Mouse (Mus musculus): Measurements from ENCODE around the gene Gatd1.

Gatd1 gene

DNA sequence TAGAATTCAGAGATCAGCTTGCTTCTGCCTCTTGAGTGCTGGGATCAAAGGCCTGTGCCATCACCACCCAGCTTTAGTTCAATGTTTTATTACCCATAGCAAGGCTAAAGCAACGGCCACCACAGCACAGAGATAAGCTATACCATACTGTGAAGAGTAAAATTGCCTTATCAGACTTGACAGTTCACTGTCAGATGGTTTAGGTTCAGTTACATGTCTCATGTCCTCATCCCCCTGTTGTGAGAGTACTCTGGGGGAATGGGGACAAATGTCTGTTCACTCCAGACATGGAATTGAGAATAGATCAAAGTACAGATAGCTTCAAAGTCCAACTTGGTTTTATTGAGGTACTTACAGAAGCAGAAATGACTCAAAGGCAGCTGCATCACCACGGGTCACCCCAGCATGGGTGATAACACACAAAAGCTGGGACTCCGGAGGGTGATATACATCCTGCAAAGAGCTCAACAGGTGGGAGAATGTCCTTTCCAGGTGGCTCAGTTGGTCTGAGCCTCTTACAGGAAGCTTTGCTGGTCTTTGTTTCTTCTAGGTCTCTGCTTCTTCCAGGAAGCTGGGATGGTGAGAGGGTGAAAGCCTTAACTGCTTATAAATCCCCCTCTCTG, 25.3 kb downstream of the Gatd1 start:
- DNase-seq, result no peak

- DNase-seq, result no peak
Measured at GRCm38 (mm10) chr7:141387807-141388486, 26.0 kb downstream of the Gatd1 start.

DNA sequence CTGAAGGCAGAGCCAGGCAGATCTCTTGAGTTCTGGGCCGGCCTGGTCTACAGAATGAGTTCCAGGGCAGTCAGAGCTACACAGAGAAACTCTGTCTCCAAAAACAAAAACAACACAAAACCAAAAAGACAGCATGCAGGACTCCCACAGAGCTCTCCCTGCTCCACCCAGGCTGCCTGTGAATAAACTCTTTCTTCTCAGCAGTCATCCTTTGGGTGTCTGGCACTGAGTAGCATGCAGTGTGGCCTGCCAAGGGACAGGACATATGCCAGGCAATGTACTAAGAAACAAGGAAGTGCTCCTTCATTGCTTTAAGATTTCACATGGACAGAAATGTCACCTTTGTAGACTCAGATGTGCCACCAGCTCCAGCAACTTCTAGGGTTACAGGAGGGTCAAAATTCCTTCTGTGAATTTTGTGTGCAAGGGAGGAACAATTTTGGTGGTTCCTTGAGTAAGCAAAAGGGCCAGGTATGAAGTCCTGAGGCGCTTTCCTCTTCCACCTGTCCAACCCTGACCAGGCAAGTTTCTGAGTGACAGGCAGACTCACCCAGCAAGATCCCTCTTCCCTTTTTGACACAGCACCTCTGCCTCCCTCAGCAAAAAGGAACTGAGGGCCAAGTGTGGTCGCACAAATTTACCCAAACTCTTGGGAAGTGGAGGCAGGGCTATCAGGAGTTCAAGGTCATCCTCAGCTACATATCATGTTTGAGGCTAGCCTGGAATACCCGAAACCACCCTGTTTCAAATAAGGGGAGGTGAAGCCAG, 32.7 kb downstream of the Gatd1 start:
- DNase-seq, result peak; percentile 24

GRCm38 (mm10) chr7:141379584-141379983, 34.4 kb downstream of the Gatd1 start:
- DNase-seq, result no peak

DNA sequence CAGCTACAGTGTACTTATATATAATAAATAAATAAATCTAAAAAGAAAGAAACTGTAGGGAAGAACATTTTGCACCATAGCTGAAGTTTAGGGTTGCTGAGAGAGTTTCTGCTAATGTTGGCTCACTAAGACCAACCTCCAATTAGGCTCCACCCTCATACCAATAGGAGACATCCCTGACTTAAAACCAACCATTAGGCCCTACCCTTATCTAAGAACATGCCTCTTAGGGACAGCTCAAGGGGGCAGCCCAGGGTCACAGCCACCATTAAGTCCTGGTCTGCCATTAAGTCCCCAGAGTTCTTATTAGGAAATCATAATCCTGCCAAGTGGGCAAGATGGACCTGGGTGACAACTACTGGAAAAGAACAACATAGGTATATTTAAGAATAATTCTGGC, 39.5 kb downstream of the Gatd1 start:
- DNase-seq, result no peak

- no peak for DNase-seq
Measured at GRCm38 (mm10) chr7:141373611-141374010, 40.3 kb downstream of the Gatd1 start.

DNA sequence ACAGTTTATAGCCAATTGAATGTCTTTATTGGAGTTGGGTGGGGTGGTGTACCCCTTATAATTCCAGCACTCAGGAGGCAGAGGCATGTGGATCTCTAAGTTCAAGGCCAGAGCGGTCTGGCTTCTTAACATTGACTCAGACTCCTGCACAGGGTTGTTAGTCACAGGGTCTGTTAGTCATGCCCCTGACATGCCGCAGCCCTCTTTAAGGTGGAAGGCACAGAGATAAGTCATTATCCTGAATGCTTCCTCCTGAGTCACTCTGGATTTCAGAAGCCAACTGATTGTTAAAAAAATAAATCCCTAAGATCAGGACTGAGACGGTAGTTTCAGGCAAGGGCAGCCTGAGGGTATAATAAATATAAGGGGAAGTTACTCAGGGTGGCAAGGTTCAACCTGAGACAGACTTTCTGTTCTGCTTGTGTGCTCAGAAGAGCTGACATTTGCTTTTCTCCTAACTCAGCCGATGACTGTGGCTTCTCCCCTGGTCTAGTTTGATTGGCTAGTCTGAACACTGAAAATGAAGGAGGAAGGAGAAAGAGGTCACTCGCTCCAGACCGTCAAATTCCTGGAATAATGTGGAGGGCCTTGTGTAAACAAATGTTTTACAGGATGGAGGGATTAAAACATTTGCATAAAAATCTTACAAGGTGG, 41.9 kb downstream of the Gatd1 start:
- no peak for DNase-seq

DNA sequence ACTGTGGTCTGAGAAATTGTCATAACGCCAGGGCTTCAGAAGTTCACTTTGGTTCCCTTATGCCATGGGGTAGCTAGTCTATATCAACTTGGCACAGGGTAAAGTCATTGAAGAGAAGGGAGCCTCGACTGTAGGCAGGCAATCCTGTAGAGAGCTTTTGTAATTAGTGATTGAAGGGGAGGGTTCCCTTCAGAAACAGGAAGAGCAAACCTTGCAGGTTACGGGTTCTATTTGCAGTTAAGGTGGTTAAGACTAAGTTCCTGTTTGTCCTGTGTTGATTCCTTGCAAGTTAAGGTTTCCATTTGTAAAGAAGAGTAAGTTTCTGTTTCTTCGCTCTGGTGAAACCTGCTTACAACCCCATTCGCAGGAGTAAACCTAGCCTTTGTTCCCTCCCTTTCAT, 44.0 kb downstream of the Gatd1 start:
- no peak for DNase-seq

- no peak for DNase-seq
Measured at GRCm38 (mm10) chr7:141367358-141367757, 46.6 kb downstream of the Gatd1 start.

DNA sequence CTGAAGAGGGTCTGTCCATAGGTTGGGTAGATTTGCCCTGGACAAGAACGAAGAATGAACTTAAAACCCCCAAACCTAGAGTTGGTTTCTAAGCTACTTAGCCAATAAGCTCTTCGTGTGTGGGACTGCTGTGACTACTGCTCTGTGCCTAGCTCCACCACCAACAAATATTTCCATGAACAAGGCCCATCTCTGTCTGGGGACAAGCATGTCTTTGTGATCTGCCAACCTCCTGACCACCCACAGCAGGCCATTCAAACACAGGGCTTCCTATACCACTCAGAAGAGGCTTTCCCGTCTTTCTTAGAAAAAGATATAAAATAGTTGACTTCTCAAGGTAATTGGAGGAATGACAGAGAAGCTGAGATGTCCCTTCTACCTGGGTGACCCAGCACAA, 48.9 kb downstream of the Gatd1 start:
- DNase-seq, result peak; percentile 34

DNA sequence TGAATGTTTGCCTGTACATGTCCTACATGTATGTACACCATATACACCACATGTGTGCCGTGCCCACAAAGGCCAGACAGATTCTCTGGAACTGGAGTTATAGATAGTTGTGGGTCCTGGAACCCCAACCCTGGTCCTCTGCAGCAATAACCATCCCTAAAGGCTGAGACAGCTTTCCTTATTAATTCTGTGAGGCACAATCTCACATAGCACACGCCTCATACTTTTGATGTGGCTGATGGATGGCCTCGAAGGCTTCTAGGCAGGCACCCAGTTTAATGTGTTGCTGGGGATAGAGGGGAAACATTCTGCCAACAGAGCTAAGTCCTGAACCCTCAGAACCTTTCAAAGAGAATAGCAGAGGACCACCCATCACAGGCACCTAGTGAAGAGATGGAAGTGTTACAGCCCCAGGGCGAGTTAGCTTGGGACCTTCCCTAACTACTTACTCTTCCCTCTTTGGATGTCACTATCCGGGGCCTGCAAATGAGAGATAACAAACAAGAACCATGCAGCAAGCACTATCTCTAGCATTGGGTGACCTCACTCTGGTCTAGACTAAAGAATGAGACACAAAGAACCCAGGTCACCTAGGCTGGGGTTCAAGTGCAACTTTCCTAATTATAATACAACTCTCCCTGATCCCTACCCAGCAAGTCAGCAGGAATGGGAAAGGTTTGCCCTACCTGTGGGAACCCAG, 49.4 kb downstream of the Gatd1 start:
- DNase-seq, result no peak

- no peak for DNase-seq
Measured at GRCm38 (mm10) chr7:141363752-141364125, 50.2 kb downstream of the Gatd1 start.

- DNase-seq, result peak; percentile 74
Measured at GRCm38 (mm10) chr7:141363106-141363751, 50.7 kb downstream of the Gatd1 start.

DNA sequence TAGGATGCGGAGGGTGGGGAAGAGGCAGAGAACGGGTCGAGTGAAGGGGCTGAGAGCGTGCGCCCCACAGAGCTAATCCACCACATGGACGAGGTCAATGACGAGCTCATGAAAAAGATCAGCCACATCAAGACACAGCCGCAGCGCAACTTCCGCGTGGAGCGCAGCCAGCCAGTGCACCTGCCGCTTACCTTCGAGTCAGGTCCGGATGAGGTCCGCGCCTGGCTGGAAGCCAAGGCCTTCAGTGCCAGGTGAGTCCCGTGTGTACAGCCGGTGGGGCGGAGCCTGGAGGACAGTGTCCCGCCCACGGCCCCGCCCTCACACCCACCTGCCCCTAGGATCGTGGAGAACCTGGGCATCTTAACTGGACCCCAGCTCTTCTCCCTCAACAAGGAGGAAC, 52.4 kb downstream of the Gatd1 start:
- DNase-seq, result no peak
